Mouse (Mus musculus) right cerebral cortex, postnatal 4 days (tissue): Measurements from ENCODE around the gene Ghr.

ENCODE experiments used
- DNase-seq: peaks from one replicate; pipeline ENCODE4 v3.0.0-alpha.2; 2022

The Ghr gene

DNA sequence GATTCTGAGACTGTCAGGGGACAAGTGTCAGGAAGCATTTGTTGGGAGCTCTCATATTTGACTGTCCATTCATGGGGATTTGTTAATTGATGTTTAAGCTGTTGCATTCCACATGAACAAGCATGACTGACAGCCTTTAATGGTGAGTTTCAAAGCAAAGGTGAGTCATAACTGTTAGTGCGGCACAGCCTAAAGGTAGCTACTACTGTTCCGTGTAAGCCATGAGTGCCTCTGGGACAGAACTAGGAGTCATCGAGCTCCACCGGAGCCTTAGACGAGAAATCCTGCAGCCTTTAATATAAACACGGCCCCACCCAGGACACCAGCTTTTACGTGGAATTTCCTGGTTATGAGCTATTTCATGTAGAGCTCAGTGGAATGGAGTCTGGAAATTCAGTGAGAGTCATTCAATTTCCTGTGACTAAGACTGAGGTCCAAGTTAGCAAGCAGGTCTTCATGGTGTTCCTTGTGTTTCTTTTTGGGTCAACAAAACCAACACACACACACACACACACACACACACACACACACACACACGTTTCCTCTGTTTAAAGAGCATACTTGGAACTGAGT lies 138.8 kb downstream of the Ghr start:
- DNase-seq = no peak

GRCm38 (mm10) chr15:3441506-3442286 lies 141.6 kb downstream of the Ghr start:
- peak; percentile 21 for DNase-seq

GRCm38 (mm10) chr15:3437381-3437780 lies 145.9 kb downstream of the Ghr start:
- no peak for DNase-seq

GRCm38 (mm10) chr15:3435637-3436036 lies 147.7 kb downstream of the Ghr start:
- DNase-seq = no peak

GRCm38 (mm10) chr15:3434461-3434860 lies 148.8 kb downstream of the Ghr start:
- no peak for DNase-seq

GRCm38 (mm10) chr15:3433281-3433680 lies 150.0 kb downstream of the Ghr start:
- no peak for DNase-seq

GRCm38 (mm10) chr15:3432823-3433222 lies 150.5 kb downstream of the Ghr start:
- no peak for DNase-seq

DNA sequence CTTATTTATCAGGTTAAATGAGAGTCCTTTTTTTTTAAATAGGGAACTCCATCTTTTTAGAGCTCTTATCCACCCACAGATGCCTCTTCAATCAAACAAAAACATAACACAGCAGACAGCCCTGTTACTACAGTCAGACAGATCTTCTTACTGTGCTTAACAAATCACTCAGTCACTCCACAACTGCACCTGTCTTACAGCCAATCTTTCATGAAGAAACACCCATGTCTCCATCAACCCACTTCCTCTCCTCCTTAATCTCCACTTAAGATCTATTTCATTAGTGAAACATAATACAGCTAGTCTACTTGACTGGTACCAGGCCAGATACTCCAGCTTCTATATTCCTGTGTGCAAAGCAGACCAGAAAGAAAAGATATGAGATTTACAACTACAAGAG lies 153.9 kb downstream of the Ghr start:
- DNase-seq = no peak

- no peak for DNase-seq
These were observed 154.3 kb downstream of the Ghr start for GRCm38 (mm10) chr15:3429001-3429400.

GRCm38 (mm10) chr15:3426401-3426800 lies 156.9 kb downstream of the Ghr start:
- DNase-seq = no peak

GRCm38 (mm10) chr15:3423177-3423576 lies 160.1 kb downstream of the Ghr start:
- DNase-seq = no peak

GRCm38 (mm10) chr15:3417699-3418098 lies 165.6 kb downstream of the Ghr start:
- no peak for DNase-seq

GRCm38 (mm10) chr15:3413103-3413502 lies 170.2 kb downstream of the Ghr start:
- DNase-seq = no peak

DNA sequence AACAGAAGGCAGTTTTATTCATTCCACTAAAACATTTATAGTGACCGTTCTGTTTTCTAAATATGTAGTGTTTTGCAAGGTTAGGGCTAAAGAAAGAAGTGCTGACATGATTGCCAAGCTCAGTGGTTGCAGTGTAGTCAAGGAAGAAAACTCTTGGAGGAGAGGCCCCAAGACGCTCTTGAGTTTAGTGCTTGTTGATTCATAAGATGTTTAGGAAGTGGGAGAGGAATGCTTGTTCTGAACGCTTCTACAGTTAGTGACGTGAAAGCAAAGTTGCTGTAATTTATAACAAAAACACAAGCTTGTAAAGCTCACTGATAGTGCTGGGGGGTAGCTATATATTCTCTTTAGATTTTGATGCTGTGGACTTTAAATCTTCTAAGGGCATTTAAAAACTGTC lies 174.8 kb downstream of the Ghr start:
- no peak for DNase-seq

- DNase-seq = no peak
These were observed 184.1 kb downstream of the Ghr start for GRCm38 (mm10) chr15:3399196-3399595.

DNA sequence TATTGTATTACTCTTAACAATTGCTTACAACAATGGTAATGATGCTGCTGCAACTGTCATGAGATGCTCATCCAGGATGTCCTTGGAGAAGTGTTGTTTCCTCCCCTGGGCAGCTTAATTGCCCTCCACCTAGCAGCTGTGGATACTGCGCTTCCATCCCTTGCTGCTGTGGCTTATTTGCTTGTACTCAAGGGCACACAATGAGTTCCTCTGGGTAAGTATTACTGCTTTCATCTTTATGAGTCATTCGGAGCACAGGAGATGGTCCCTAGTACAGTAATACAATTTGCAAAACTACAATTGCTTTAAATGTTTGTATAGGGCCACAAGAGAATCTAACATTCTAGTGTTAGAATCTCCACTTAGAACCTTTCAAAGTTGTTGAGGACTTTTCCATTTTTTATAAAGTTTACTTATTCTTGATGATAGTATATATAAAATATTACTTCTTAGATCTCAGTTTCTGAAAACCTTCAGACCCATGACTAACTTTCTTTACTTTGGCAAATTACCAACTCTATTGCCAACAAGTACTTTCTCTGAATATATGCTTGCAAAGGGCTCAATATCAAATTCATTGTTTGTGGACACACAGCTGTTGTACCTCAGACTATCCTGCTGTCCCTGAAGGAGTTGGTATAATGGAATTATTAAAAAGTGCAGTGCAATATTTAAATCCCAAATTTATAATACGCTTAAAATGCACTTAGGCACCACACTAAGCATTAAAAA lies 185.8 kb downstream of the Ghr start:
- no peak for DNase-seq

DNA sequence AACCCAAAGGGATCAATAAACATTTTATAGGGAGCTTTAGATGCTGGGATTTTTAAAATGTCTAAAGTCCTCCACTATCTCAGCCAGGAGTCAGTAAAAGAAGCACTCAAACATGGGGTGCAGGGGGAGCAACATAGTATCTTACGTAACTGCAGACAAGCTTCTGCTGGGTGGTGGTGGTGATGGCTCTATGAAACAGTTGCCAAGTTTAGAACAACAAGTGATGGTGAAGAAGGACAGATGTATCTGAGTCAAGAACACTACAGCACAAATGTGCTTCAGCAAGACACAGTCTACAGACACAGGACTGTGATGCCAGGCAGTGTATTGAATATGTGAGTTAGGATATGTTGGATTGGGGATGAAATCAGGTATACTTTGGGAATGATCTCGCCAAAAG lies 187.1 kb downstream of the Ghr start:
- no peak for DNase-seq

GRCm38 (mm10) chr15:3395700-3396099 lies 187.6 kb downstream of the Ghr start:
- no peak for DNase-seq

- DNase-seq = no peak
These were observed 192.6 kb downstream of the Ghr start for GRCm38 (mm10) chr15:3390722-3391121.

GRCm38 (mm10) chr15:3389011-3389410 lies 194.3 kb downstream of the Ghr start:
- no peak for DNase-seq

DNA sequence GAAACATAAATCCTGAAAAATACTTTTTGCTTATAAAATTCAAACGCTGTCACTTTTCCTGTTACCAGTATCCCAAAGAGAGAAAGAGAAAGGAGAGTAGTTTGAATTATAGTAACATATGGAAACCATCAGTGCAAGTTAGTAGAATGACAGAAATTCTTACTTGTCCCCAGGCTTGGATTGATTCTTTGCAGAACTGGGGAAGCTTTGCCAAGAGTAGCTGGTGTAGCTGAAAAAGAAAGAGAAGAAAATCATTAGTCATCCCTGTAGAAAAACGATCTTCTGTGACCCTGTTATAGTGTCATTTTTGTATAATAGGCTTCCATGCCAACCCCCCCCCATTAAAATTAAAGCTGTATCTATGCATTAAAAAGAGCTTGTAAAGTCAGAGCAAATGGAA lies 194.8 kb downstream of the Ghr start:
- DNase-seq = no peak

DNA sequence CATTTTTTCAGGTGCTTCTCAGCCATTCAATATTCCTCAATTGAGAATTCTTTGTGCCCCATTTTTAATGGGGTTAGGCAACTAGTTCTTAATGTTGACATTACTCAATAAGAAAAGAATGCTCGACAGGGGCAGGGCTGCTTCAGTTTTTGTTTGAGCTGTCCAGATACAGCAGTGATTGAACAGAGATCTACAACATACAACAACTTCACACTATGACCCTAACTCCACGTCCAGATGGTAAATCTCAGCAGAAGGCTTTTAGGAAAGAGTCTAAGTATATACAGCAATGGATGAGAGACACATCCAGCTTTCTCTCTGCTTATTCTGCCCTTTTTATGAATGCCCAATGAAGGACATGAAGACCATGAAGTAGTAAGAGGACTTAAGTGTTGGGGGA lies 199.5 kb downstream of the Ghr start:
- DNase-seq = no peak

DNA sequence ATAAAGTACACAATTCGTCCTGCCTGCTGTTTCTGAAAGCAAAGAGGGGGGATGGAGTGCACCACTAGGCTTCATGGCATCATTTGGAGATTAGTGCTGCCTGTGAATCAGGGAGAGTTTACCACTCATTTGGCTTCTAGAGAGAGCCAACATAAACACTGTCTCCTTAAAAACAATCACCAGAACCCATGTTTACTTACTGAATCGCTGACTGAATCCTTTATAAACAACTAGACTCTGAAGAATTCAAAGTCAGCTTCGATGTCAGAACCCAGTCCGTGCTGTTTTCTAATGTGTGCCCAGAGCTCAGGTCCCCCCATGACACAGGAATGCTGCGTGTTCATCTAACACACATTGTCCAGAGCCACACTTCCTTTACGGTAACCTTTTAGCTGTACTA lies 201.9 kb downstream of the Ghr start:
- no peak for DNase-seq

- DNase-seq = no peak
These were observed 214.9 kb downstream of the Ghr start for GRCm38 (mm10) chr15:3368261-3368832.
